ENCODE assay signal across 8 mouse cellular contexts in genomic region chr1:165642780-165643311, GRCm38 (mm10). TPM values are rescaled to one million over a fixed set of nuclear protein-coding genes. Genes with fewer than 3 reads are reported as not detected.
DNase-seq lines count a peak whose midpoint lies in the region; ATAC-seq and TF ChIP-seq lines count a peak whose summit lies in the region.

No protein-coding gene starts in this region.

- H3K9me3 ChIP-seq in embryonic facial prominence, embryonic 13.5 days = no peaks in the 10 kb centered on the region
- H3K9me3 ChIP-seq in heart, embryonic 14.5 days (ENCODE audit: control insufficient read depth, low read length) = no peaks in the 10 kb centered on the region
- H3K9me3 ChIP-seq in lung, embryonic 14.5 days (ENCODE audit: low read depth, low read length) = no peaks in the 10 kb centered on the region

- no peaks in the 10 kb centered on the region for H3K27me3 ChIP-seq in embryonic facial prominence, embryonic 13.5 days
- H3K27me3 ChIP-seq in heart, embryonic 14.5 days (ENCODE audit: control insufficient read depth, insufficient read depth, low read length) = no peaks in the 10 kb centered on the region
- no peaks in the 10 kb centered on the region for H3K27me3 ChIP-seq in lung, embryonic 14.5 days (ENCODE audit: insufficient read depth, low read length)

- H3K4me2 ChIP-seq in embryonic facial prominence, embryonic 13.5 days = peak overlapping the region; percentile 67
- peak overlapping the region; percentile 64 for H3K4me2 ChIP-seq in heart, embryonic 14.5 days (ENCODE audit: low read length)
- H3K4me2 ChIP-seq in lung, embryonic 14.5 days = peak overlapping the region; percentile 73

- peak; percentile 68 for DNase-seq in A20 (ENCODE audit: low read depth, low spot score)
- DNase-seq in adrenal gland, postnatal 25 days = peak; percentile 51
- DNase-seq in kidney, postnatal 14 days = peak; percentile 78
- DNase-seq in lung, embryonic 14.5 days = peak; percentile 86
- peak; percentile 85 for DNase-seq in retina, postnatal 1 day

- peak overlapping the region; percentile 92 for H3K9ac ChIP-seq in embryonic facial prominence, embryonic 13.5 days
- H3K9ac ChIP-seq in heart, embryonic 14.5 days (ENCODE audit: low read length) = peak overlapping the region; percentile 90
- H3K9ac ChIP-seq in lung, embryonic 14.5 days = peak overlapping the region; percentile 94

- WGBS in embryonic facial prominence, embryonic 13.5 days = 0% methylated on average over 16 of the region's 16 CpGs
- 1% methylated on average over 16 of the region's 16 CpGs for WGBS in heart, embryonic 14.5 days
- under 1% methylated on average over 16 of the region's 16 CpGs for WGBS in lung, embryonic 14.5 days

- TF ChIP-seq CTCF in lung, embryonic 14.5 days (IDR thresholded peaks at IDR 0.05; ENCODE audit: low read depth) = no peak

- H3K4me3 ChIP-seq in embryonic facial prominence, embryonic 13.5 days = peak overlapping the region; percentile 73
- peak overlapping the region; percentile 74 for H3K4me3 ChIP-seq in heart, embryonic 14.5 days (ENCODE audit: control insufficient read depth in 1 of 2, insufficient read depth in 1 of 2, low read depth in 1 of 2, low read length in 2 of 2)
- peak overlapping the region; percentile 73 for H3K4me3 ChIP-seq in lung, embryonic 14.5 days (ENCODE audit: low read depth, low read length)

- peak; percentile 40; the same call in 1 of the 2 replicates for ATAC-seq in embryonic facial prominence, embryonic 13.5 days (ENCODE audit: insufficient number of reproducible peaks, insufficient read depth, low FRiP score, low TSS enrichment, low read depth)
- peak; percentile 42 for ATAC-seq in heart, embryonic 14.5 days (ENCODE audit: insufficient number of reproducible peaks, insufficient read depth, low FRiP score, low read depth)
- peak; percentile 77 for ATAC-seq in lung, embryonic 14.5 days (ENCODE audit: insufficient read depth)
- no peak for ATAC-seq in monocyte, adult 5-6 weeks (replicated peaks; ENCODE audit: insufficient number of reproducible peaks, low FRiP score, low TSS enrichment, poor library complexity, severe bottlenecking)

- H3K4me1 ChIP-seq in embryonic facial prominence, embryonic 13.5 days = no peaks in the 10 kb centered on the region
- peaks cover 3 to 8% of the 10 kb centered on the region in 2 experiments; a peak in 3 of 4 replicates for H3K4me1 ChIP-seq in heart, embryonic 14.5 days (ENCODE audit: control insufficient read depth in 2 of 2, insufficient read depth in 2 of 2, low read length in 2 of 2)
- no peaks in the 10 kb centered on the region for H3K4me1 ChIP-seq in lung, embryonic 14.5 days (ENCODE audit: insufficient read depth)

- no peaks in the 10 kb centered on the region for H3K36me3 ChIP-seq in embryonic facial prominence, embryonic 13.5 days
- peaks cover 5% of the 10 kb centered on the region for H3K36me3 ChIP-seq in heart, embryonic 14.5 days (ENCODE audit: control insufficient read depth, insufficient read depth, low read length)
- no peaks in the 10 kb centered on the region for H3K36me3 ChIP-seq in lung, embryonic 14.5 days (ENCODE audit: insufficient read depth)

- peak overlapping the region; percentile 95 for H3K27ac ChIP-seq in embryonic facial prominence, embryonic 13.5 days
- H3K27ac ChIP-seq in heart, embryonic 14.5 days (replicated peaks in 1 of 2; ENCODE audit: control insufficient read depth in 1 of 2, insufficient read depth in 1 of 2, low read depth in 2 of 2, low read length in 2 of 2) = peak overlapping the region; percentile 87 to 90
- H3K27ac ChIP-seq in lung, embryonic 14.5 days (ENCODE audit: low read depth) = peak overlapping the region; percentile 97

RNA-seq across cellular contexts. Expression of gene Mpzl1, which starts 8.5 kb away (rescaled TPM):
- 23.9 and 27.4 TPM in 2 replicates for total RNA-seq in adrenal gland, postnatal 25 days (2021)
- 146 and 163 TPM in 2 replicates for polyA plus RNA-seq in embryonic facial prominence, embryonic 13.5 days (2015; fragmentation: Nextera tagmentation; extraction: Ambion mirVana)
- polyA plus RNA-seq in heart, embryonic 14.5 days (2014; fragmentation: Nextera tagmentation; extraction: Ambion mirVana) = 121 TPM in 2 replicates
- 208 and 220 TPM in 2 replicates for polyA plus RNA-seq in lung, embryonic 14.5 days (2014; fragmentation: Nextera tagmentation; extraction: Ambion mirVana)
- total RNA-seq in monocyte, adult 5-6 weeks (2017) = not detected in 3 replicates
